ENCODE assay signal across 30 mouse cellular contexts in genomic region chr1:62431054-62431453, GRCm38 (mm10).
"Had no signal": no experiment of that assay in that cellular context is flagged by ENCODE, and none has a peak within 500 bp of the region (broad histone marks: within the 10 kb centered on the region; RNA-seq: fewer than 3 reads in every experiment).

No protein-coding gene starts in this region.

- H3K9ac ChIP-seq: limb, embryonic 12.5 days; limb, embryonic 13.5 days; limb, embryonic 15.5 days; liver, embryonic 13.5 days; liver, embryonic 14.5 days; liver, embryonic 15.5 days; lung, embryonic 14.5 days; lung, embryonic 15.5 days; midbrain, embryonic 12.5 days; midbrain, embryonic 13.5 days; midbrain, embryonic 15.5 days; neural tube, embryonic 12.5 days had no signal

- H3K4me3 ChIP-seq: left cerebral cortex, adult 2 months; limb, embryonic 10.5 days; limb, embryonic 12.5 days; limb, embryonic 13.5 days; limb, embryonic 15.5 days; liver, embryonic 13.5 days; liver, embryonic 15.5 days; lung, embryonic 15.5 days; megakaryocyte, embryonic 14.5 days; midbrain, embryonic 10.5 days; midbrain, embryonic 12.5 days; midbrain, embryonic 13.5 days; midbrain, embryonic 15.5 days; myocyte; neural tube, embryonic 12.5 days had no signal

- DNase-seq: left cerebral cortex, postnatal 4 days; liver; liver, embryonic 13.5 days; lung, adult 18-20 months; lung, adult 2 months; lung, embryonic 14.5 days; lung, postnatal 10 days; lung, postnatal 14 days; lung, postnatal 36 days; lung, postnatal 4 days; midbrain, embryonic 14.5 days had no signal

- H3K27me3 ChIP-seq: limb, embryonic 12.5 days; limb, embryonic 13.5 days; limb, embryonic 15.5 days; liver, embryonic 13.5 days; liver, embryonic 15.5 days; lung, embryonic 15.5 days; megakaryocyte, embryonic 14.5 days; midbrain, embryonic 12.5 days; midbrain, embryonic 13.5 days; midbrain, embryonic 15.5 days; neural tube, embryonic 12.5 days had no signal

- H3K9me3 ChIP-seq: limb, embryonic 10.5 days; limb, embryonic 12.5 days; limb, embryonic 13.5 days; limb, embryonic 15.5 days; liver, embryonic 13.5 days; liver, embryonic 15.5 days; lung, embryonic 15.5 days; megakaryocyte, embryonic 14.5 days; midbrain, embryonic 10.5 days; midbrain, embryonic 12.5 days; midbrain, embryonic 13.5 days; midbrain, embryonic 15.5 days; neural tube, embryonic 12.5 days had no signal

- ATAC-seq: lung, postnatal 0 days; midbrain, embryonic 13.5 days; midbrain, embryonic 15.5 days; midbrain, embryonic 16.5 days had no signal

- H3K4me2 ChIP-seq: limb, embryonic 12.5 days; limb, embryonic 13.5 days; limb, embryonic 15.5 days; liver, embryonic 13.5 days; liver, embryonic 15.5 days; lung, embryonic 14.5 days; lung, embryonic 15.5 days; midbrain, embryonic 11.5 days; midbrain, embryonic 12.5 days; midbrain, embryonic 13.5 days; midbrain, embryonic 15.5 days; neural tube, embryonic 12.5 days had no signal

- H3K27ac ChIP-seq: left cerebral cortex, adult 2 months; limb, embryonic 10.5 days; limb, embryonic 12.5 days; limb, embryonic 13.5 days; limb, embryonic 15.5 days; liver, embryonic 13.5 days; liver, embryonic 14.5 days; liver, embryonic 15.5 days; lung, embryonic 15.5 days; macrophage; midbrain, embryonic 10.5 days; midbrain, embryonic 12.5 days; midbrain, embryonic 13.5 days; midbrain, embryonic 15.5 days; neural tube, embryonic 12.5 days had no signal

- H3K4me1 ChIP-seq: liver, embryonic 13.5 days; liver, embryonic 15.5 days; megakaryocyte, embryonic 14.5 days had no signal

- H3K36me3 ChIP-seq: limb, embryonic 10.5 days; limb, embryonic 12.5 days; limb, embryonic 13.5 days; limb, embryonic 15.5 days; liver, embryonic 13.5 days; liver, embryonic 15.5 days; lung, embryonic 15.5 days; midbrain, embryonic 10.5 days; midbrain, embryonic 12.5 days; midbrain, embryonic 13.5 days; midbrain, embryonic 15.5 days; neural tube, embryonic 12.5 days had no signal
